Mouse (Mus musculus) embryonic facial prominence, embryonic 12.5 days (tissue): Measurements from ENCODE around the gene Dnajc22. TPM values are rescaled to one million over a fixed set of nuclear protein-coding genes. Genes with fewer than 3 reads are reported as not detected.
A peak's percentile ranks its signal among the peaks of the same experiment; 100 is the strongest.

Experiments used
- ATAC-seq: fragments of 200-750 bp; cut with Nextera tagmentation; 2 replicates; pipeline ENCODE4 v1.8.0; 2017; ENCODE audit not compliant: insufficient number of reproducible peaks, insufficient read depth, low FRiP score, low TSS enrichment
- H3K27ac ChIP-seq: fragments of 300-500 bp; sonication (generic); 2 replicates; pipeline ENCODE4 v1.5.1; 2016; ENCODE audit warnings: mild to moderate bottlenecking
- H3K27me3 ChIP-seq: fragments of 300-500 bp; sonication (generic); 2 replicates; pipeline ENCODE4 v1.6.1; 2016; ENCODE audit warnings: mild to moderate bottlenecking, moderate library complexity
- H3K36me3 ChIP-seq: fragments of 300-500 bp; sonication (generic); 2 replicates; pipeline ENCODE4 v1.6.1; 2016; ENCODE audit warnings: mild to moderate bottlenecking
- H3K4me1 ChIP-seq: fragments of 300-500 bp; sonication (generic); 2 replicates; pipeline ENCODE4 v1.6.1; 2016
- H3K4me2 ChIP-seq: fragments of 300-500 bp; sonication (generic); replicated peaks from 2 replicates; pipeline ENCODE4 v1.6.1; 2016; ENCODE audit warnings: mild to moderate bottlenecking, moderate library complexity
- H3K4me3 ChIP-seq: fragments of 300-500 bp; sonication (generic); 2 replicates; pipeline ENCODE4 v1.5.1; 2016; ENCODE audit warnings: mild to moderate bottlenecking
- H3K9ac ChIP-seq: fragments of 300-500 bp; sonication (generic); 2 replicates; pipeline ENCODE4 v1.6.1; 2016; ENCODE audit warnings: mild to moderate bottlenecking, moderate library complexity
- H3K9me3 ChIP-seq: fragments of 300-500 bp; sonication (generic); 2 replicates; pipeline ENCODE4 v1.6.1; 2016; ENCODE audit warnings: mild to moderate bottlenecking, moderate library complexity
- WGBS: fragments of 180-500 bp; shearing (Covaris S2); methylation state at CpG from one replicate; pipeline ENCODE4 v1.1.7; 2016; 5-methylcytosine and 5-hydroxymethylcytosine counted together
- polyA plus RNA-seq: library from polyadenylated mRNA; unstranded; fragments of >200 nt; fragmentation: Nextera tagmentation; extraction: Ambion mirVana; gene quantifications from 2 replicates; pipeline ENCODE4 v1.2.1, GENCODE M21; 2016

Dnajc22 gene
- polyA plus RNA-seq, 1 experiment from 2014 or later, result 0.70 TPM

DNA sequence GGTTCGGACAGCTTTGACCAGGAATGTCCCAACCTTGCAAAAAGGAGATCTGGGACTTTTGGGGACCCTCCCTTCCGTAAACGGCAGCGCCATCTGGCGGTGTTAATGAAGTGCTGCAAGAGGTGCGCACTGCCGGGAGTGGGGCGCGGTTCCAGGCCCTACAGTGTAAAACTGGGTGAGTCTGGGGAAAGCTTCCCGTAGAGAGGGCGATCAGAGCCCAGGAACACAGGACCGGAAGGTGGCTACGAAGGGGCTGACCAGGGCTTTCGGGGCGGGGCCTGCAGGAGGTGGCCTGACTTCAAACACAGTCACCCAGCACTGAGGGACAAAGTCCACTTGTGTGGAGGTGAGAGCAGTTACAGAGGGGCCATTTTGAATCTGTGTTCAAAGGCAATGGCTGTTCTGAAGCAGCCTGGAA, 6.2 kb downstream of the Dnajc22 start:
- WGBS, result 2% methylated on average over 15 of the region's 15 CpGs
- no peaks in the 10 kb centered on the region for H3K9me3 ChIP-seq
- no peak overlapping the region for H3K27ac ChIP-seq
- no peaks in the 10 kb centered on the region for H3K36me3 ChIP-seq
- 0 out of 2 replicates have a peak overlapping the region, but pooled peaks have one; percentile 19 for H3K9ac ChIP-seq
- no peak for ATAC-seq
- peak overlapping the region; percentile 9; the same call in 1 of the 2 replicates for H3K4me3 ChIP-seq
- H3K27me3 ChIP-seq, result peaks cover 60% of the 10 kb centered on the region
- peaks cover 37% of the 10 kb centered on the region for H3K4me1 ChIP-seq
- peak overlapping the region; percentile 75 for H3K4me2 ChIP-seq

DNA sequence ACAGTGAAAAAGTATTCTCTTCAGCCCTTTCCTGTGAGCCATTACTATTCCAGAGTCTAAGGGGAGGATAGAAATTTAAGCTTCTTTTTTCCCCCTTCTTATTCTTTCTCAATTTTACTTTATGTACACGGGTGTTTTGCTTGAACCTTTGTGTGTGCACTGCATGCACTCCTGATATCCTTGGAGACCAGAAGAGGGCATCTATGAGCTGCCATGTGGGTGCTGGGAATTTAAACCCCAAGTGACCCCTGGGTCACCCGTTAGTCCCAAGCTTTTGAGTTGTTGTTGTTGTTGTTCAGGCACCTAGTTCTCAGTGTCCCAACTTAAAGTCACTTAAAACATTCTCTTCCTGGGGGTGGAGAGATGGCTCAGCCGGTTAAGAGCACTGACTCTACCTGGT, 7.0 kb downstream of the Dnajc22 start:
- Histone ChIP-seq H3K4me2 (no peak overlapping the region), H3K27me3 (peaks cover 53% of the 10 kb centered on the region), H3K4me1 (peaks cover 32% of the 10 kb centered on the region), H3K9me3 (no peaks in the 10 kb centered on the region), H3K9ac (no peak overlapping the region), H3K27ac (no peak overlapping the region), H3K4me3 (no peak overlapping the region), H3K36me3 (no peaks in the 10 kb centered on the region)
- no peak for ATAC-seq
- 59% methylated on average over 3 of the region's 3 CpGs for WGBS

DNA sequence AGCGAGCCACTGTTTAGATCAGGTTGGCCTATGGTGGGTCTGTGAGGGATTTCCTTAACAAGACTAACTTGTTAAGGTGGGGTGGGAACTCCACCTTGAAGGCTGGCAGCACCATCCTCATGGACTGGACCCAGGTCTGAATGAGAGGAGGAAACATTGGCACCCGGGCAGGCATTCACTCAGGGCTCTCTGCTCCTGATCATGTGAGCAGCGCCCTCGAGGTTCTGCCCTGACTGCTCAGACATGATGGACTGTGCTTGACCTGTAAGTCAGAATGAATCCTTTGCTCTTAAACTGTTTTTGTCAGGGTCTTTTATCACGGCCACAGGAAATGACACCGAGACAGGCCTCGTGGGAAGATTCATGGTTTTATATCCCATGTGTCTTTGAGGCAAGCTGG, 12.3 kb downstream of the Dnajc22 start:
- Histone ChIP-seq H3K9ac (no peak overlapping the region), H3K4me1 (no peaks in the 10 kb centered on the region), H3K27ac (no peak overlapping the region), H3K4me2 (no peak overlapping the region), H3K36me3 (no peaks in the 10 kb centered on the region), H3K27me3 (peaks cover 2% of the 10 kb centered on the region), H3K9me3 (no peaks in the 10 kb centered on the region), H3K4me3 (no peak overlapping the region)
- WGBS, result 74% methylated on average over 7 of the region's 7 CpGs
- ATAC-seq, result no peak

GRCm38 (mm10) chr15:99107866-99108265, 14.9 kb downstream of the Dnajc22 start:
- Histone ChIP-seq H3K4me2 (no peak overlapping the region), H3K27ac (no peak overlapping the region), H3K27me3 (no peaks in the 10 kb centered on the region), H3K4me3 (no peak overlapping the region), H3K9me3 (no peaks in the 10 kb centered on the region), H3K9ac (no peak overlapping the region), H3K36me3 (no peaks in the 10 kb centered on the region), H3K4me1 (no peaks in the 10 kb centered on the region)
- 84% methylated on average over 3 of the region's 3 CpGs for WGBS
- ATAC-seq, result no peak

GRCm38 (mm10) chr15:99111139-99111538, 18.2 kb downstream of the Dnajc22 start:
- Histone ChIP-seq H3K9me3 (no peaks in the 10 kb centered on the region), H3K9ac (no peak overlapping the region), H3K27me3 (no peaks in the 10 kb centered on the region), H3K36me3 (no peaks in the 10 kb centered on the region), H3K4me2 (no peak overlapping the region), H3K4me1 (no peaks in the 10 kb centered on the region), H3K4me3 (no peak overlapping the region), H3K27ac (no peak overlapping the region)
- 84% methylated on average over 3 of the region's 3 CpGs for WGBS
- ATAC-seq, result no peak

GRCm38 (mm10) chr15:99111809-99112208, 18.8 kb downstream of the Dnajc22 start:
- Histone ChIP-seq H3K4me1 (no peaks in the 10 kb centered on the region), H3K9me3 (no peaks in the 10 kb centered on the region), H3K4me3 (no peak overlapping the region), H3K4me2 (no peak overlapping the region), H3K27ac (no peak overlapping the region), H3K27me3 (no peaks in the 10 kb centered on the region), H3K36me3 (no peaks in the 10 kb centered on the region), H3K9ac (no peak overlapping the region)
- WGBS, result 49% methylated on average over 4 of the region's 4 CpGs
- ATAC-seq, result no peak

DNA sequence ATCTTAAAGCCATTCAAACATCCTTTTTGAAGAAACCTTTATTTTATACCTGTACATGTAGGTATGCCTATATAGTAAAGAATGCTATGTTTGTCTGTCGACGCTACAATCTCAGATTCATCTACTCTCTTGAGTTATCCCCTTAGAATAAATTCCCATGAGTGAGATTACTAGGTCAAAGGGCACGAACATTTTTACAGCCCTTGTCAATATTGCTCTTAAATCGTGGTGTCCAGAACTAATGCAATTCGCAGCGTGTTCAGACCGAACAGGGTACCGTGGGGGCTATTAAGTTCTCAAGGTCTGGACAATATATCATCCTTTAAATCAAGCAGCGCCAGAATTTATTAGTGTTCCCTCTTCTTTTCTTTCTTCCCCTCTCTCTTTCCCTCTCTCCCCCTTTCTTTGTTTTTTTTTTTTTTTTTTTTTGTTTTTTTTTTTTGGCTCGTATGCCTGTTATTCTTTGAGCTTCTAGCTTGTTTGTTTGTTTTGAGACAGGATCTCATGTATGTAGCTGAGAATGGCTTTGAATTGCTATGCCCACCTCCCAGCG, 19.9 kb downstream of the Dnajc22 start:
- Histone ChIP-seq H3K9me3 (no peaks in the 10 kb centered on the region), H3K36me3 (no peaks in the 10 kb centered on the region), H3K9ac (no peak overlapping the region), H3K4me3 (no peak overlapping the region), H3K27ac (no peak overlapping the region), H3K4me2 (no peak overlapping the region; the same call in 1 of the 2 replicates), H3K4me1 (no peaks in the 10 kb centered on the region), H3K27me3 (no peaks in the 10 kb centered on the region)
- 60% methylated on average over 11 of the region's 11 CpGs for whole genome bisulfite sequencing
- ATAC-seq, result no peak

DNA sequence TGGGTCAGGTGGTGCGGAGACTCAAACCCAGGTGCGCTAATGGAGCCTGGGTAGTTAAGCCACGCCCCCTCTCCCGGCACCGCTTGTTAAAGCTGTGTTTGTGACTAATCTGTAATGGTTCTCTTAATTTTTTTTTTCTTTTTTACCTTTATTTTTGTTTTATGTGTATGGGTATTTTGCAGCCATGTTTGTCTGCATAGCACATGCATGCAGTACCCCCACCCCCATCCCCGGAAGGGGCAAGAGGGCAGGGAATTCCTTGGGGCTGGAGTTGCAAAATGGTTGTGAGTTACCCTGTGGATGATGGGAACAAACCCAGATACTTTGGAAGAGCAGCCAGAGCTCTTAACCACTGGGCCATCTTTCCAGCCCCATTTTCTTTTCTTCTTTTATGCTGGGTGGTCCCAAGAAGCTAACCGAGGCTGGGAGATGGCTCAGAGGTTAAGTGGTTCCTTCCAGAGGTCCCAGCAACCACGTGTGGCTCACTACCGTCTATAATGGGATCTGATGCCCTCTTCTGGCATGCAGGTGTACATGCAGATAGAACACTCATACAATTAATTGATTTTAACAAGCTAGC, 20.5 kb downstream of the Dnajc22 start:
- Histone ChIP-seq H3K4me1 (no peaks in the 10 kb centered on the region), H3K27ac (no peak overlapping the region), H3K9me3 (no peaks in the 10 kb centered on the region), H3K4me3 (no peak overlapping the region), H3K9ac (no peak overlapping the region), H3K27me3 (no peaks in the 10 kb centered on the region), H3K4me2 (no peak overlapping the region; the same call in 1 of the 2 replicates), H3K36me3 (no peaks in the 10 kb centered on the region)
- no peak for ATAC-seq
- WGBS, result 6% methylated on average over 9 of the region's 9 CpGs

GRCm38 (mm10) chr15:99114312-99115064, 21.5 kb downstream of the Dnajc22 start:
- Histone ChIP-seq H3K4me1 (no peaks in the 10 kb centered on the region), H3K27ac (no peak overlapping the region), H3K4me2 (no peak overlapping the region), H3K9me3 (no peaks in the 10 kb centered on the region), H3K27me3 (no peaks in the 10 kb centered on the region), H3K9ac (no peak overlapping the region), H3K36me3 (no peaks in the 10 kb centered on the region), H3K4me3 (no peak overlapping the region)
- WGBS, result 44% methylated on average over 14 of the region's 14 CpGs
- no peak for ATAC-seq

DNA sequence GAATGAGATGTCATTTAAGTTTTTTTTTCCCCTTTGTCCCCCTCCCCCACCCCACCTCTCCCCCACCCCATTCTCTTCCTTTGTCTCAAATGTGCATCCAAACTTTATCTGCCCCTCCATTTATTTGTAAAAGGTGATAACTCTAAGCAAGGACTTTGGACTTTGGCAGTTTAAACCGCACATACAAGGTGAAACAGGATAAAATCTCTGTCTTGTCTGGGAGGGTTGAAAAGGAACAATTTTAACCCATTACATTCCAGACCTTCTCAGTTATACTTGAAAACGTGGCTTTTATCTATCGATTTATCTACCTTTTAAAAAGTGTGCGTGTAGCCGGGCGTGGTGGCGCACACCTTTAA, 22.1 kb downstream of the Dnajc22 start:
- no peak overlapping the region for H3K27ac ChIP-seq
- WGBS, result 81% methylated on average over 7 of the region's 7 CpGs
- ATAC-seq, result no peak
- H3K9me3 ChIP-seq, result no peaks in the 10 kb centered on the region
- no peaks in the 10 kb centered on the region for H3K36me3 ChIP-seq
- no peak overlapping the region for H3K9ac ChIP-seq
- no peaks in the 10 kb centered on the region for H3K27me3 ChIP-seq
- no peaks in the 10 kb centered on the region for H3K4me1 ChIP-seq
- no peak overlapping the region for H3K4me3 ChIP-seq
- no peak overlapping the region for H3K4me2 ChIP-seq

DNA sequence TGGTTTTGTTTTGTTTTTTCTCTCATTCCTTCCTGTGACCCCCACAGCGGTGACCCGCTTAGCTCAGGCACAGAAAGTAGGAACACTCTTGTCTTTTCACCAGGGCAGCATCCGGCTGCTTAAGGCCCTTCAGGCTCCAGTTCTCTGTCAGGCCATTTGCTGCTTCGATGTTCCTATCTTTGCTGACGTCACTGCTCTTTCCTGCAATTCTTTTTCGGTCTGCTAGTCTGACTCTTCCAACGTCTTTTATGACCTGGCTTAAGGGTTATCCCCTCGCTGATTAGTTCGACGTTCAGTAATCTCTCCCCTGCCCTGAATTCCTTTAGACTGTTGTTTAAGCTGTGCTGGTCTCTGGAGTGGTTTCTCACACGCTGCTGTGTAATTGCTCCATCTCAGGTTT, 23.6 kb downstream of the Dnajc22 start:
- no peak for ATAC-seq
- 55% methylated on average over 11 of the region's 11 CpGs for WGBS
- no peak overlapping the region for H3K27ac ChIP-seq
- H3K9me3 ChIP-seq, result no peaks in the 10 kb centered on the region
- no peaks in the 10 kb centered on the region for H3K4me1 ChIP-seq
- no peak overlapping the region for H3K9ac ChIP-seq
- 0 out of 2 replicates have a peak, but pooled peaks cover 6% of the 10 kb centered on the region for H3K27me3 ChIP-seq
- no peak overlapping the region for H3K4me3 ChIP-seq
- no peak overlapping the region for H3K4me2 ChIP-seq
- no peaks in the 10 kb centered on the region for H3K36me3 ChIP-seq

- Histone ChIP-seq H3K9me3 (no peaks in the 10 kb centered on the region), H3K9ac (no peak overlapping the region), H3K4me3 (no peak overlapping the region), H3K36me3 (no peaks in the 10 kb centered on the region), H3K27me3 (0 out of 2 replicates have a peak, but pooled peaks cover 6% of the 10 kb centered on the region), H3K4me1 (no peaks in the 10 kb centered on the region), H3K27ac (no peak overlapping the region), H3K4me2 (0 out of 2 replicates have a peak overlapping the region, but pooled peaks have one; percentile 22)
- WGBS, result 13% methylated on average over 11 of the region's 11 CpGs
- no peak for ATAC-seq
These were observed 27.8 kb downstream of the Dnajc22 start for GRCm38 (mm10) chr15:99120814-99121213.
